Mouse (Mus musculus): ENCODE results near the gene Npc2.

DNA sequence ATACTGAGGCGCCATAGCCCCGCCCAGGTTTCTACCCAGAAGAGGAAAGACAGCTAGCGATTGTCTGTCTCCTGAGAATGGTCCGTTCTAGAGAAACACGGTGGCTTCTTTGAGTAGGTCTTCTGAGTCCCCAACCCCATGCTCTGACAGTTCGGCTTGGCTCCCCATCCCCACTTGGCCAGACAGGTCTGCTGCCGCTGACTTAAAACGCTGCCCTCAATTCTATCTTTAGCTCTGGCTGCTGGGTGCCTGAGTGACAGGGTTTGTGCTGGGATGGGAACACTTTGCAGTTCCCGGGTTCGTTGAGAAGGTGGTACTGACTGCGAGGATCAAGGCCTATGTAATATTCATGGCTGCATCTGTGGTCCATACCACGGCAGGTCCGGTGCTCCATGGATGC, 39.6 kb downstream of the Npc2 start:
- TF ChIP-seq CTCF (IDR thresholded peaks at IDR 0.05; ENCODE audit: low read depth, low read length) (no peak), POLR2A (IDR thresholded peaks at IDR 0.05; ENCODE audit: borderline replicate concordance, low read depth, low read length) (no peak)

All from bone marrow macrophage, adult 2 months (primary cell).